Mouse (Mus musculus) liver, embryonic 14 days (tissue): ENCODE measurements around the gene Olfr530. TPM values are rescaled to one million over a fixed set of nuclear protein-coding genes. Genes with fewer than 3 reads are reported as not detected.

Experiments used
- polyA plus RNA-seq: library from polyadenylated mRNA; depleted of rRNA; stranded (reverse); fragments of >200 nt; gene quantifications from 2 replicates; pipeline ENCODE4 v1.2.3, GENCODE M21; 2012; rRNA removed

Olfr530 gene
- polyA plus RNA-seq, result not detected in 2 replicates

GRCm38 (mm10) chr7:140376231-140376630, at the start of gene Olfr530:
Gene Olfr530 (minus strand): TSS chr7:140376331.

DNA sequence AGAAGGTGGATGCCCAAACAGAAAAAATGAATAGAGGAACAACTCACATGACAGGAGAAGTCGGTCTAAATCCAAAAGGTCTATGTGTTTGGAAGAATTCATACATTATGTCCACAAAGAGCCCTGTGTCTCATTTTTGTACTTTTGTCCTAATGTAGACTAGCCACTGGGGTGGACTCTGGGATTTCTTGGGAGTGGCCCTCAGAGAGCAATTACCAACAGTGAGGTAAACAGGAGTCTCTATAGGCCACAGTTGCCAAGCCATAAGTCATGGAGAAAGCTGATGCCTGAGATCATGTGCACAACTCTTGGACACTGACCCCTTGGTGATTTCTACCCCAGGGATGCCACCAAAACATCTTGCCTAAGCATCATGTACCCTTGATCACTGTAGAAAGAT, 45.4 kb upstream of the Olfr530 start, which contains the start of gene Olfr532:
TSS of gene Olfr532 (minus strand) at position 101 of the 400 bp plus-strand sequence.

DNA sequence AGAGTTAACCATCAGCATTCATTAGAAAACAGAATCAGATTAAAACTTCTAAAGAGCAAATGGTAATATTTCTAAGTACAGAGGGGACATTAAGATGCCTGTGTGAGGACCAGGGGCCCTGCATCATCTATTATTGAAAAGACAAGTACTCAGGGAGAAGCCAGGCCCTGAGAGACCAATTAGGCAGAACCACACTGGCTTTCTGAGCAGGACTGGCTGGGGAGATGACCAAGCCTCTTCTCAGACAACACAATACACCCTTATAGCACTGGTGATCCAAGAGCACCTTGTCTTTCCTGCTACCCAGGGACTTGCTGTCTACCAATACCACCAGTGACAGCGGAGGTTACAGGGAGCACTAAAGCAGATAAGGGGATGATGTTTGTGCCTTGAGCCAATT, 26.7 kb upstream of the Olfr530 start, which contains the start of gene Olfr531:
TSS of gene Olfr531 (minus strand) at position 101 of the 400 bp plus-strand sequence.

GRCm38 (mm10) chr7:140361571-140361970, 14.6 kb downstream of the Olfr530 start, which contains the start of gene Olfr60:
Gene Olfr60 (minus strand): TSS chr7:140361671.

DNA sequence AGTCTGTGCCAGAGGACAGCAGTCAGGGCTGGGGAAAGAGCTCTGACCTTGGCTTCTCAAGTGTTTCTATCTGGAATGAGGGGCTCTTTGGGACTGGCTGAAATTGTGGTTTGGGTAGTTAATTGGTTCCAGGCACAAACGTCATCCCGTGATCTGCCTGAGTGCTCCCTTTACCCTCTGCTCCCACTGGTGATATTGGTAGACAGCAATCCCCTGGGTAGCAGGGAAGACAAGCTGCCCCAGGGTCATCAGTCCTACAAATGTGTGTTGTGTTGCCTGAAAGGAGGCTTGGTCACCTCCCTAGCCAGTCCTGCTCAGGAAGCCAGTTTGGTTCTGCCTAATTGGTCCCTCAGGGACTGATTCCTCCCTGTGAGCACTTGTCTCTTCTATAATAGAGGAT, 42.4 kb downstream of the Olfr530 start, which contains the start of gene Olfr527:
TSS of gene Olfr527 (plus strand) at position 301 of the 400 bp plus-strand sequence.

Other genes with a start within 250 kb of the Olfr530 start
- gene Mtg1, start 238.8 kb downstream of the Olfr530 start, polyA plus RNA-seq, result 15.6 and 15.9 TPM in 2 replicates
- gene Sprn, start 221.5 kb downstream of the Olfr530 start, polyA plus RNA-seq, result 0.01 TPM in 2 replicates
- gene Olfr522, start 211.6 kb downstream of the Olfr530 start, polyA plus RNA-seq, result not detected in 2 replicates
- not detected in 2 replicates for gene Olfr523, start 203.1 kb downstream of the Olfr530 start, polyA plus RNA-seq
- not detected in 2 replicates for gene Olfr524, start 170.4 kb downstream of the Olfr530 start, polyA plus RNA-seq
- gene Cd163l1, start 158.1 kb downstream of the Olfr530 start, polyA plus RNA-seq, result 0.05 and 0.07 TPM in 2 replicates
- 0.01 TPM in 1 of 2 replicates, not detected in the other for gene 5830411N06Rik, start 129.0 kb downstream of the Olfr530 start, polyA plus RNA-seq
- not detected in 2 replicates for gene Olfr525, start 55.5 kb downstream of the Olfr530 start, polyA plus RNA-seq
- not detected in 2 replicates for gene Olfr527, start 42.3 kb downstream of the Olfr530 start, polyA plus RNA-seq
- not detected in 2 replicates for gene Olfr60, start 14.7 kb downstream of the Olfr530 start, polyA plus RNA-seq
- gene Olfr531, start 26.6 kb upstream of the Olfr530 start, polyA plus RNA-seq, result not detected in 2 replicates
- gene Olfr532, start 45.3 kb upstream of the Olfr530 start, polyA plus RNA-seq, result not detected in 2 replicates
- gene Olfr533, start 87.0 kb upstream of the Olfr530 start, polyA plus RNA-seq, result not detected in 2 replicates
- gene Olfr535, start 107.9 kb upstream of the Olfr530 start, polyA plus RNA-seq, result not detected in 2 replicates
- gene Olfr536, start 131.1 kb upstream of the Olfr530 start, polyA plus RNA-seq, result not detected in 2 replicates
- not detected in 2 replicates for gene Olfr538, start 191.6 kb upstream of the Olfr530 start, polyA plus RNA-seq
- not detected in 2 replicates for gene Olfr46, start 224.9 kb upstream of the Olfr530 start, polyA plus RNA-seq